Mouse (Mus musculus) ES-E14 (cell line): ENCODE measurements around the gene Stx6. TPM values are rescaled to one million over a fixed set of nuclear protein-coding genes. Genes with fewer than 3 reads are reported as not detected.

Source experiments
- DNase-seq: peaks from one replicate; pipeline ENCODE4 v3.0.0-alpha.2; 2013; ENCODE audit warnings: low read depth, low spot score
- H3K27ac ChIP-seq: 2 replicates; pipeline ENCODE4 v1.5.1; 2012; ENCODE audit warnings: low read depth, mild to moderate bottlenecking, low read length, moderate library complexity, mixed read lengths; ENCODE audit not compliant: poor library complexity, insufficient read depth, severe bottlenecking
- H3K36me3 ChIP-seq: 2 replicates; pipeline ENCODE4 v1.6.1; 2012; ENCODE audit warnings: mild to moderate bottlenecking, low read length, moderate library complexity, mixed read lengths; ENCODE audit not compliant: control insufficient read depth, poor library complexity, insufficient read depth, severe bottlenecking
- H3K4me1 ChIP-seq, 2 experiments: fragments of 150-350 bp in 1 of 2; sonication (generic) in 1 of 2; 2 replicates each; pipeline ENCODE4 v1.6.1; 2012; ENCODE audit warnings: low read length in 2 of 2, mild to moderate bottlenecking in 1 of 2, mixed read lengths in 1 of 2; ENCODE audit not compliant: control insufficient read depth in 2 of 2, insufficient read depth in 2 of 2, poor library complexity in 1 of 2
- H3K4me3 ChIP-seq, 2 experiments: fragments of 150-350 bp in 1 of 2; sonication (generic) in 1 of 2; 2 replicates each; pipeline ENCODE4 v1.5.1; 2012; ENCODE audit warnings: low read length in 2 of 2, low read depth in 1 of 2, mild to moderate bottlenecking in 1 of 2, mixed read lengths in 1 of 2; ENCODE audit not compliant: insufficient read depth in 1 of 2, poor library complexity in 1 of 2, severe bottlenecking in 1 of 2
- H3K9ac ChIP-seq: 2 replicates; pipeline ENCODE4 v1.6.1; 2012; ENCODE audit warnings: low read depth, mild to moderate bottlenecking, low read length, mixed read lengths; ENCODE audit not compliant: poor library complexity, insufficient read depth, severe bottlenecking
- H3K9me3 ChIP-seq: fragments of 150-350 bp; sonication (generic); 2 replicates; pipeline ENCODE4 v1.6.1; 2012; ENCODE audit warnings: low read depth, mild to moderate bottlenecking, low read length; ENCODE audit not compliant: control insufficient read depth, insufficient read depth
- CHD2 ChIP-seq: IDR thresholded peaks from 2 replicates; pipeline ENCODE4 v1.6.1; 2014; ENCODE audit warnings: mild to moderate bottlenecking, low read depth, low read length, inconsistent platforms
- HCFC1 ChIP-seq: IDR thresholded peaks from 2 replicates; pipeline ENCODE4 v1.6.1; 2012; ENCODE audit warnings: low read length, inconsistent platforms, borderline replicate concordance; ENCODE audit not compliant: insufficient read depth
- MAFK ChIP-seq: IDR thresholded peaks from 2 replicates; pipeline ENCODE4 v1.6.1; 2014; ENCODE audit warnings: mild to moderate bottlenecking, low read depth, low read length, inconsistent platforms; ENCODE audit not compliant: insufficient read depth
- ZC3H11A ChIP-seq: IDR thresholded peaks from 2 replicates; pipeline ENCODE4 v1.6.1; 2012; ENCODE audit warnings: low read depth, mild to moderate bottlenecking, inconsistent platforms, low read length, borderline replicate concordance
- ZNF384 ChIP-seq: IDR thresholded peaks from 2 replicates; pipeline ENCODE4 v1.6.1; 2012; ENCODE audit warnings: low read depth, low read length, inconsistent platforms
- in situ Hi-C, 2 experiments: fragments of 600-800 bp; cut with MboI; formaldehyde crosslinking; loops; one replicate each; pipeline ENCODE4 v1.15.1; 2025; ENCODE audit warnings: low sequenced_read_pairs in 2 of 2, inconsistent platforms in 1 of 2; ENCODE audit not compliant: unreplicated experiment in 2 of 2
- total RNA-seq: library from RNA; depleted of rRNA; stranded (reverse); fragments of 300-350 nt; gene quantifications from 2 replicates; pipeline ENCODE4 v1.2.3, GENCODE M21; 2012

Stx6 gene
- total RNA-seq, 1 experiment, result 22.7 TPM

- H3K27ac ChIP-seq, result no peak overlapping the region
- H3K4me3 ChIP-seq, result no peak overlapping the region
- TF ChIP-seq MAFK (no peak), HCFC1 (no peak), ZC3H11A (no peak), CHD2 (no peak), ZNF384 (no peak)
- no peak for DNase-seq
- in situ Hi-C loops, result loop anchor here (5.0 to 25.0 kb wide), 2 partner anchors 190 to 430 kb away; no protein-coding TSS in a partner anchor
- no peaks in the 10 kb centered on the region for H3K36me3 ChIP-seq
- H3K4me1 ChIP-seq, result no peaks in the 10 kb centered on the region; a peak in 1 of 4 replicates
- no peaks in the 10 kb centered on the region for H3K9me3 ChIP-seq
- no peak overlapping the region for H3K9ac ChIP-seq
These were observed 58.3 kb downstream of the Stx6 start for GRCm38 (mm10) chr1:155216844-155217243.

- Histone ChIP-seq H3K4me3 (no peak overlapping the region), H3K9ac (no peak overlapping the region), H3K27ac (no peak overlapping the region), H3K9me3 (no peaks in the 10 kb centered on the region), H3K4me1 (no peaks in the 10 kb centered on the region; a peak in 1 of 4 replicates), H3K36me3 (no peaks in the 10 kb centered on the region)
- no peak for TF ChIP-seq CHD2
- TF ChIP-seq ZC3H11A, result peak; percentile 93
- DNase-seq, result peak; percentile 39
- in situ Hi-C loops, result loop anchor here (5.0 to 25.0 kb wide), 2 partner anchors 191 to 431 kb away; no protein-coding TSS in a partner anchor
These were observed 59.5 kb downstream of the Stx6 start for GRCm38 (mm10) chr1:155217865-155218541.

- TF ChIP-seq MAFK (no peak), HCFC1 (no peak), CHD2 (no peak), ZNF384 (no peak)
- Histone ChIP-seq H3K27ac (no peak overlapping the region), H3K4me1 (no peaks in the 10 kb centered on the region), H3K9me3 (no peaks in the 10 kb centered on the region), H3K36me3 (no peaks in the 10 kb centered on the region), H3K4me3 (no peak overlapping the region), H3K9ac (no peak overlapping the region)
- no peak for DNase-seq
- in situ Hi-C loops, result loop anchor here (5.0 to 25.0 kb wide), 2 partner anchors 192 to 432 kb away; no protein-coding TSS in a partner anchor
These were observed 60.4 kb downstream of the Stx6 start for GRCm38 (mm10) chr1:155218924-155219323.

- in situ Hi-C loops, result loop anchor here (10.0 to 25.0 kb wide), 3 partner anchors 197 to 437 kb away; no protein-coding TSS in a partner anchor
- no peak overlapping the region for H3K4me3 ChIP-seq
- DNase-seq, result no peak
- no peak overlapping the region for H3K27ac ChIP-seq
- no peaks in the 10 kb centered on the region for H3K9me3 ChIP-seq
- no peak for TF ChIP-seq MAFK
- no peak for TF ChIP-seq ZC3H11A
- no peak for TF ChIP-seq CHD2
- TF ChIP-seq HCFC1, result no peak
- no peak for TF ChIP-seq ZNF384
- H3K36me3 ChIP-seq, result no peaks in the 10 kb centered on the region
- no peak overlapping the region for H3K9ac ChIP-seq
- peaks cover 0 to 5% of the 10 kb centered on the region in 2 experiments; a peak in 1 of 4 replicates for H3K4me1 ChIP-seq
These were observed 63.7 kb downstream of the Stx6 start for GRCm38 (mm10) chr1:155222101-155222669.
